Mouse (Mus musculus) fibroblast of lung, adult 2 months (primary cell): ENCODE results near the gene Spint4.
"Not testable (repeated sequence)": the region's sequence is repeated elsewhere in the genome, so short reads cannot be mapped to it uniquely, and the experiment has no call there.

Source experiments
- DNase-seq: peaks from one replicate; pipeline ENCODE4 v3.0.0-alpha.2; 2011; ENCODE audit warnings: low read depth

Gene Spint4

DNA sequence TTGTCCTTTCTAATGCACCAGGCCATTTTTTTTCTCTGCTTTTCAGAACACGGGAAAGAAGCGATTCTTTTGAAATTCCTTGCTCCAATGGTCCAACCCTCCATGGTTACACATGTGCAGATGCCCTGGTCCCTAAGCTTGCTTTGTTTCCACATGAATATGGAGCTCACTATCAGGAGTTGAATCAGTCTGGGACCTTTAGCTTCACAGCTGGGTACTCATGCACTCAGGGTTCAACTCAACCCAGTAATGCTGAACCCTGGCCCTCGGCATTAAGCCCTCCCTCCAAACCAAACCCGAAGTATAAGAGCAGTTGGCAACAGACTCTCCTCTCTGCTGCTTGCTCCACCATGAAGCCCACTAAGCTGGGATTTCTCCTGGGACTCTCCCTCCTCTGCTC is at the start of gene Spint4:
Spint4 (plus strand) TSS at position 301 of the 400 bp plus-strand sequence.
- DNase-seq: no peak

GRCm38 (mm10) chr2:164655858-164656257 is 42.4 kb upstream of the Spint4 start, which contains the start of gene Wfdc10:
TSS of gene Wfdc10 (plus strand) at chr2:164656046.
- no peak for DNase-seq

DNA sequence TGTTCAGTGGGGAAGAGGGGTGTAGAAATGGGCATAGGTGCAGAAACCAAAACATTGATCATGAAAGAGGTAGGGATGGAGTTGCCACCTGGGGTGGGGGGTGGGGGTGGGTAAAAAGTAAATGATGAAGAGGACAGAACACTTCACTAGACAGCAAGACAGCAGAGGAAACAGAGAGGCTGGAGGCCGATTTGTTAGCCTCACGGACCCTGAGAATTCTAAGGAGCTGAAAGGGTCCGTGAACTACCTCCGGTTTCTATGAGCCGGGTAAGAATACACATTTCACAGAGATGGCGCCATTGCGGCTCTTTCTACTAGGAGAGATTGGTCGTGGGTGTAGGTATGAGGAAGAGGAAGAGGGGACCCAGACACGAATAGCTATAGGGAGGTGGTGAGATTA is 41.8 kb upstream of the Spint4 start, which contains the start of gene Wfdc9:
Wfdc9 (minus strand) TSS at position 101 of the 400 bp plus-strand sequence.
- DNase-seq: no peak

DNA sequence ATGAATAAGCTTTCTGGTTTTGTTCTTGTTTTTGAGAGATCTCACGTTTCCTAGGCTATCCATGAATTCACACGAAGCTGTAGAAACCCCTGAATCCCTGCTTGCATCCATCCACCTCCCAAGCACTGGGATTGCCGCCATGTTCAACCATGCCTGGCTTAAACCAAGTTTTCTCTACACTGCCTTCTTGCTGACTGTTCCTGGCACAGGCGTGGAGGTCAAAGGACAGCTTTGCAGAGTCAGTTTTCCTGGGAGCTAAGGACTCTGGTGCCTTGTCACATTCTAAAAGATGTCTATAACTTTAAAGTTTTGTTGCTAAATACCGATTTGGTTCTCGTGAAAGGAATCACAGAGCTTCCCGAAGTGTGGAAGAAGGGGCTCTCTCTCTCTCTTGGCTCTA is 33.5 kb upstream of the Spint4 start:
- no peak for DNase-seq

- no peak for DNase-seq
These were observed 28.0 kb upstream of the Spint4 start for GRCm38 (mm10) chr2:164670261-164670660.

DNA sequence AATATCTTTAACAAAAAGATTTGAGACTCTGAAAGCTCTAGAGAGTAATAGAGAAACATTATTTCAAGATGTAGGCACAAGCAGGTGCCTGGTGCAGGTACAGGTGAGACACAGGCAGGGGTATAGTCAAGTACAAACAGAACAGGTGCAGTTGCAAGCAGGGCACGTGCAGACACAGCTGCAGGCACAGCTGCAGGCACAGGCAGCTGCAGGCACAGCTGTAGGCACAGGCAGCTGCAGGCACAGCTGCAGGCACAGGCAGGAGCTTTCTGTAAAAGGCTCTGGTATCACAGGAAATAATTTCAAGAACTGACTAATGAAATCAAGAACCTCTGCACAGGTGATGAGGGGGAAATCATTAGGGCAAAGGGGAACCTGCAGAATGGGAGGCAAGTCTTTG is 27.4 kb upstream of the Spint4 start:
- DNase-seq: no peak

DNA sequence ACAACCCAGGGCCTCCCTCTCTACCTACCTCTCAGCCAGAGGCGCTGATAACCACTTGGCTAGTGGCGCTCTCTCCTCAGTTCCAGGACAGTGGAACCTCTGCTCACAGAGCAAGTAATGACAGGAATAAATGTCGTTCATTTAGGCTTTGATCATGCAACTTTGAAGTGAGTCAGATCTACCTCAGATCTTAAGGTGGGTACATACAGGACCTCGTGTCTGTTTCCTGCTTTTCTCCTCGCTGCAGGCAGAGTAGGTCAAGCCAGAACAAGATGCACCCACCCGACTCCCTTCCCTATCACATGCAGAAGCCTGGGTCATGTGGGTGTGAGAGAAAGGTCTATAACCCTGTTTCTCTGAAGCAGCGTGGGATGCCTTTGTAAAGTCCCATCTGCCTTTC is 24.3 kb upstream of the Spint4 start, which contains the start of gene Wfdc11:
Wfdc11 (minus strand) TSS at position 101 of the 400 bp plus-strand sequence.
- no peak for DNase-seq

GRCm38 (mm10) chr2:164676103-164676502 is 22.2 kb upstream of the Spint4 start:
- DNase-seq: no peak

GRCm38 (mm10) chr2:164676916-164677685 is 21.2 kb upstream of the Spint4 start:
- DNase-seq: no peak

- DNase-seq: peak; percentile 29
These were observed 19.3 kb upstream of the Spint4 start for GRCm38 (mm10) chr2:164678848-164679625.

- DNase-seq: no peak
These were observed 18.4 kb upstream of the Spint4 start for GRCm38 (mm10) chr2:164679906-164680305.

- no peak for DNase-seq
These were observed 13.5 kb upstream of the Spint4 start, which contains the start of gene Wfdc13 for GRCm38 (mm10) chr2:164684807-164685206. TSS of gene Wfdc13 (plus strand) at chr2:164685107.

- no peak for DNase-seq
These were observed 2.7 kb downstream of the Spint4 start for GRCm38 (mm10) chr2:164700959-164701358.

- DNase-seq: peak; percentile 36
These were observed 3.5 kb downstream of the Spint4 start for GRCm38 (mm10) chr2:164701761-164702160.

GRCm38 (mm10) chr2:164704235-164704634 is 5.9 kb downstream of the Spint4 start:
- no peak for DNase-seq

GRCm38 (mm10) chr2:164705328-164705727 is 7.0 kb downstream of the Spint4 start:
- no peak for DNase-seq

- DNase-seq: no peak
These were observed 7.7 kb downstream of the Spint4 start for GRCm38 (mm10) chr2:164705991-164706390.

DNA sequence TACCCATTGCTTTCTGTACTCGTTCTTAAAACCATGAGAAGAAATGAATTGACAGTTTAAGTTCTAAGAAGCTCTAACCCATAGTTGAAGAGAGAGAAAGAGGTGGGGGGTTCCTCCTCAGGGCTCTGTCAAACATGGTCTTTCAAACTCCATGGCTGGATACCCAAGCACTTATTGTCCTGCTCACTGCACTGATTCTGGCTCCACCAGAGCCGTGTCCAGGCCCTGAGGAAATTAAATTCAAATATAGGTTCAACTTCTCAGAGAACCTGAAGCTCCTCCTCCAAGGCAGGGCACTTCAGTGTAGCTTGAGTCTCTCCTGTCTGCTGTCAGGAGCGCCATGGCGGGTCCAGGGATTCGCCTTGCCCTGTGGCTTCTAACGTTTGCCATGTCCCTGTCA is 16.7 kb downstream of the Spint4 start, which contains the start of gene Spint5:
Spint5 (plus strand) TSS at position 301 of the 400 bp plus-strand sequence.
- no peak for DNase-seq

DNA sequence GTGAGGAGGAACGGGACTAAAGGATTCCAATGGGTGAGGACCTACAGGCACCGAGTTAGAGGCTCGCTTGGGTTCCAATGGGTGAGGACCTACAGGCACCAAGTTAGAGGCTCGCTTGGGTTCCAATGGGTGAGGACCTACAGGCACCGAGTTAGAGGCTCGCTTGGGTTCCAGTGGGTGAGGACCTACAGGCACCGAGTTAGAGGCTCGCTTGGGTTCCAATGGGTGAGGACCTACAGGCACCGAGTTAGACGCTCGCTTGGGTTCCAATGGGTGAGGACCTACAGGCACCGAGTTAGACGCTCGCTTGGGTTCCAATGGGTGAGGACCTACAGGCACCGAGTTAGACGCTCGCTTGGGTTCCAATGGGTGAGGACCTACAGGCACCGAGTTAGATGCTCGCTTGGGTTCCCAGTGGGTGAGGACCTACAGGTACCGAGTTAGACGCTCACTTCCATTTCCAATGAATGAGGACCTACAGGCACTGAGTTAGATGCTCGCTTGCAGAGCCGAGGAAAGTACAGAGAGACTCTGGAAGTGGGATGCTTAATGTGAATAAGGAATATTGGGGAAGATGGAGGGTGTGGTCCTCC is 18.0 kb downstream of the Spint4 start:
- DNase-seq: not testable (repeated sequence)

- no peak for DNase-seq
These were observed 25.0 kb downstream of the Spint4 start for GRCm38 (mm10) chr2:164723276-164723675.

- no peak for DNase-seq
These were observed 27.8 kb downstream of the Spint4 start for GRCm38 (mm10) chr2:164725895-164726619.

GRCm38 (mm10) chr2:164731719-164732118 is 33.4 kb downstream of the Spint4 start:
- no peak for DNase-seq
